In genomic region chr14:20793758-20794531, GRCm38 (mm10) we compare ENCODE assay signal across 8 mouse cellular contexts. TPM values are rescaled to one million over a fixed set of nuclear protein-coding genes. Genes with fewer than 3 reads are reported as not detected.
A peak's percentile ranks its signal among the peaks of the same experiment; 100 is the strongest.
DNase-seq lines count a peak whose midpoint lies in the region; ATAC-seq and TF ChIP-seq lines count a peak whose summit lies in the region.

Camk2g (minus strand) TSS chr14:20794088.

- peak within 1 kb of the TSS; percentile 87 for H3K4me2 ChIP-seq in embryonic facial prominence, embryonic 13.5 days
- H3K4me2 ChIP-seq in kidney, embryonic 15.5 days = peak within 1 kb of the TSS; percentile 89
- peak within 1 kb of the TSS; percentile 91 for H3K4me2 ChIP-seq in liver, embryonic 14.5 days (ENCODE audit: low read depth)
- H3K4me2 ChIP-seq in stomach, embryonic 15.5 days = peak within 1 kb of the TSS; percentile 85

- TF ChIP-seq CTCF in liver, embryonic 14.5 days (IDR thresholded peaks at IDR 0.05; ENCODE audit: low read depth) = no peak

- H3K27ac ChIP-seq in embryonic facial prominence, embryonic 13.5 days = peak within 1 kb of the TSS; percentile 82
- peak within 1 kb of the TSS; percentile 95 for H3K27ac ChIP-seq in heart, embryonic 10.5 days
- peak within 1 kb of the TSS; percentile 80 for H3K27ac ChIP-seq in kidney, embryonic 15.5 days
- peak within 1 kb of the TSS; percentile 6; the same call in 1 of the 2 replicates for H3K27ac ChIP-seq in liver, embryonic 14.5 days
- H3K27ac ChIP-seq in stomach, embryonic 15.5 days = peak within 1 kb of the TSS; percentile 77

- TF ChIP-seq EP300 in liver, embryonic 14.5 days (IDR thresholded peaks at IDR 0.05; ENCODE audit: low read depth) = no peak

- no peaks in the 10 kb centered on the region for H3K27me3 ChIP-seq in embryonic facial prominence, embryonic 13.5 days
- no peaks in the 10 kb centered on the region for H3K27me3 ChIP-seq in heart, embryonic 10.5 days (ENCODE audit: insufficient read depth, poor library complexity, severe bottlenecking)
- no peaks in the 10 kb centered on the region for H3K27me3 ChIP-seq in kidney, embryonic 15.5 days
- no peaks in the 10 kb centered on the region for H3K27me3 ChIP-seq in liver, embryonic 14.5 days (ENCODE audit: control insufficient read depth, insufficient read depth, low read length)
- no peaks in the 10 kb centered on the region for H3K27me3 ChIP-seq in stomach, embryonic 15.5 days (replicated peaks)

- peak within 1 kb of the TSS; percentile 86 for H3K9ac ChIP-seq in embryonic facial prominence, embryonic 13.5 days
- H3K9ac ChIP-seq in kidney, embryonic 15.5 days = peak within 1 kb of the TSS; percentile 70
- peak within 1 kb of the TSS; percentile 66 for H3K9ac ChIP-seq in liver, embryonic 14.5 days (replicated peaks)
- peak within 1 kb of the TSS; percentile 52 for H3K9ac ChIP-seq in stomach, embryonic 15.5 days

- DNase-seq in B cell, adult 2 months = peak; percentile 80 to 82
- peak; percentile 90 to 94 for DNase-seq in adrenal gland, postnatal 36 days
- DNase-seq in heart, embryonic 10.5 days (ENCODE audit: low spot score) = peak; percentile 93
- DNase-seq in liver, embryonic 14.5 days (ENCODE audit: low read depth in 3 of 3, low spot score in 3 of 3) = peak; percentile 69 to 77 (median 71)
- peak; percentile 84 for DNase-seq in neural tube, embryonic 10.5 days (ENCODE audit: extremely low spot score, low spot score)

- H3K9me3 ChIP-seq in embryonic facial prominence, embryonic 13.5 days = no peaks in the 10 kb centered on the region
- no peaks in the 10 kb centered on the region for H3K9me3 ChIP-seq in heart, embryonic 10.5 days
- no peaks in the 10 kb centered on the region for H3K9me3 ChIP-seq in kidney, embryonic 15.5 days (replicated peaks)
- H3K9me3 ChIP-seq in liver, embryonic 14.5 days (ENCODE audit: control insufficient read depth, low read length) = no peaks in the 10 kb centered on the region
- no peaks in the 10 kb centered on the region for H3K9me3 ChIP-seq in stomach, embryonic 15.5 days

- peak within 1 kb of the TSS; percentile 79 for H3K4me3 ChIP-seq in embryonic facial prominence, embryonic 13.5 days
- H3K4me3 ChIP-seq in heart, embryonic 10.5 days = peak within 1 kb of the TSS; percentile 94
- H3K4me3 ChIP-seq in kidney, embryonic 15.5 days (replicated peaks) = peak within 1 kb of the TSS; percentile 89
- H3K4me3 ChIP-seq in liver, embryonic 14.5 days (ENCODE audit: insufficient read depth in 1 of 2, low read depth in 2 of 2, low read length in 2 of 2) = peak within 1 kb of the TSS; percentile 60 to 88
- H3K4me3 ChIP-seq in stomach, embryonic 15.5 days (replicated peaks) = peak within 1 kb of the TSS; percentile 82

- ATAC-seq in embryonic facial prominence, embryonic 13.5 days (ENCODE audit: insufficient number of reproducible peaks, insufficient read depth, low FRiP score, low TSS enrichment, low read depth) = peak; percentile 81
- peak; percentile 92 for ATAC-seq in kidney, embryonic 15.5 days (replicated peaks; ENCODE audit: low FRiP score)
- peak; percentile 95 for ATAC-seq in liver, embryonic 14.5 days (ENCODE audit: insufficient read depth)
- ATAC-seq in stomach, embryonic 15.5 days (ENCODE audit: insufficient read depth, low FRiP score, low read depth) = peak; percentile 92

- peaks cover 44% of the 10 kb centered on the region for H3K4me1 ChIP-seq in embryonic facial prominence, embryonic 13.5 days
- peaks cover 51% of the 10 kb centered on the region for H3K4me1 ChIP-seq in heart, embryonic 10.5 days
- H3K4me1 ChIP-seq in kidney, embryonic 15.5 days = peaks cover 38% of the 10 kb centered on the region
- peaks cover 0 to 10% of the 10 kb centered on the region in 2 experiments; a peak in 3 of 4 replicates for H3K4me1 ChIP-seq in liver, embryonic 14.5 days (replicated peaks; ENCODE audit: control insufficient read depth in 2 of 2, insufficient read depth in 2 of 2, low read length in 1 of 2)
- peaks cover 18% of the 10 kb centered on the region for H3K4me1 ChIP-seq in stomach, embryonic 15.5 days

- 2% methylated on average over 46 of the region's 76 CpGs for WGBS in embryonic facial prominence, embryonic 13.5 days
- WGBS in heart, embryonic 10.5 days = under 1% methylated on average over 60 of the region's 76 CpGs
- under 1% methylated on average over 42 of the region's 76 CpGs for WGBS in kidney, embryonic 15.5 days
- under 1% methylated on average over 50 of the region's 76 CpGs for WGBS in liver, embryonic 14.5 days (ENCODE audit: insufficient replicate concordance)
- 1% methylated on average over 40 of the region's 76 CpGs for WGBS in stomach, embryonic 15.5 days

- H3K36me3 ChIP-seq in embryonic facial prominence, embryonic 13.5 days = peaks cover 27% of the 10 kb centered on the region
- H3K36me3 ChIP-seq in heart, embryonic 10.5 days = peaks cover 37% of the 10 kb centered on the region
- peaks cover 34% of the 10 kb centered on the region for H3K36me3 ChIP-seq in kidney, embryonic 15.5 days
- no peaks in the 10 kb centered on the region for H3K36me3 ChIP-seq in liver, embryonic 14.5 days (replicated peaks; ENCODE audit: control insufficient read depth, insufficient read depth, low read depth)
- peaks cover 14% of the 10 kb centered on the region; the same call in 1 of the 2 replicates for H3K36me3 ChIP-seq in stomach, embryonic 15.5 days

RNA-seq across cellular contexts. Expression of gene Camk2g, which starts in this region (rescaled TPM):
- 10 to 100 TPM; 45.8 to 54.6 TPM for total RNA-seq in adrenal gland, postnatal 36 days (2021)
- polyA plus RNA-seq in embryonic facial prominence, embryonic 13.5 days (2015; fragmentation: Nextera tagmentation; extraction: Ambion mirVana) = 62.6 and 75.3 TPM in 2 replicates
- 60.6 and 65.3 TPM in 2 replicates for polyA plus RNA-seq in heart, embryonic 10.5 days (2016; fragmentation: Nextera tagmentation; extraction: Ambion mirVana)
- polyA plus RNA-seq in kidney, embryonic 15.5 days (2015; fragmentation: Nextera tagmentation; extraction: Ambion mirVana) = 39.6 and 48.4 TPM in 2 replicates
- 4.5 and 5.4 TPM in 2 replicates for polyA plus RNA-seq in liver, embryonic 14.5 days (2012; rRNA removed)
- polyA plus RNA-seq in liver, embryonic 14.5 days (2014; fragmentation: Nextera tagmentation; extraction: Ambion mirVana) = 3.9 and 7.2 TPM in 2 replicates
- polyA plus RNA-seq in stomach, embryonic 15.5 days (2015; fragmentation: Nextera tagmentation; extraction: Ambion mirVana) = 40.4 and 49.1 TPM in 2 replicates

Comparison
In these comparisons a context has a peak if more than half of its experiments do, and no peak if none do; other contexts are left out.
1. Peak in every context shown above with its lines: DNase-seq, ATAC-seq, H3K4me3 ChIP-seq and H3K27ac ChIP-seq.
2. H3K27ac ChIP-seq: peak in every context shown above with its lines; median percentile 95 in heart, embryonic 10.5 days; 82 in embryonic facial prominence, embryonic 13.5 days; 80 in kidney, embryonic 15.5 days; 77 in stomach, embryonic 15.5 days; 6 in liver, embryonic 14.5 days.